Mouse (Mus musculus) cerebellum, postnatal 14 days (tissue): ENCODE data around the gene Rc3h1.
"Not testable (repeated sequence)": the region's sequence is repeated elsewhere in the genome, so short reads cannot be mapped to it uniquely, and the experiment has no call there.

Experiments used
- DNase-seq, 2 experiments: peaks; one replicate each; pipeline ENCODE4 v3.0.0; 2021; ENCODE audit warnings: mixed read lengths in 2 of 2

Rc3h1 gene

GRCm38 (mm10) chr1:160967268-160967667 is 61.0 kb downstream of the Rc3h1 start:
- DNase-seq: no peak

- no peak for DNase-seq
Measured at GRCm38 (mm10) chr1:160968643-160969042, 62.4 kb downstream of the Rc3h1 start.

- no peak for DNase-seq
Measured at GRCm38 (mm10) chr1:160978071-160978735, 72.0 kb downstream of the Rc3h1 start, which contains the start of gene Serpinc1. Gene Serpinc1, plus strand, starts transcription at chr1:160978585.

- DNase-seq: no peak
Measured at GRCm38 (mm10) chr1:160980021-160980420, 73.8 kb downstream of the Rc3h1 start.

- DNase-seq: no peak
Measured at GRCm38 (mm10) chr1:160980537-160981234, 74.5 kb downstream of the Rc3h1 start.

- DNase-seq: no peak
Measured at GRCm38 (mm10) chr1:160981337-160981736, 75.1 kb downstream of the Rc3h1 start.

- DNase-seq: no peak
Measured at GRCm38 (mm10) chr1:160982887-160983286, 76.7 kb downstream of the Rc3h1 start.

- not testable (repeated sequence) for DNase-seq
Measured at GRCm38 (mm10) chr1:160984731-160985130, 78.5 kb downstream of the Rc3h1 start.

GRCm38 (mm10) chr1:160985477-160985876 is 79.3 kb downstream of the Rc3h1 start:
- no peak for DNase-seq

GRCm38 (mm10) chr1:160986881-160987635 is 80.8 kb downstream of the Rc3h1 start:
- DNase-seq: no peak

- no peak for DNase-seq
Measured at GRCm38 (mm10) chr1:160989395-160989794, 83.2 kb downstream of the Rc3h1 start.

GRCm38 (mm10) chr1:160993851-160994250 is 87.6 kb downstream of the Rc3h1 start:
- DNase-seq: no peak

- no peak for DNase-seq
Measured at GRCm38 (mm10) chr1:161004942-161005341, 98.7 kb downstream of the Rc3h1 start.

GRCm38 (mm10) chr1:161005526-161005925 is 99.3 kb downstream of the Rc3h1 start:
- DNase-seq: no peak

- DNase-seq: no peak
Measured at GRCm38 (mm10) chr1:161006471-161006870, 100.3 kb downstream of the Rc3h1 start.

- no peak for DNase-seq
Measured at GRCm38 (mm10) chr1:161008038-161008437, 101.8 kb downstream of the Rc3h1 start.

GRCm38 (mm10) chr1:161010436-161010835 is 104.2 kb downstream of the Rc3h1 start:
- no peak for DNase-seq

- no peak for DNase-seq
Measured at GRCm38 (mm10) chr1:161016378-161016777, 110.2 kb downstream of the Rc3h1 start.

- DNase-seq: no peak
Measured at GRCm38 (mm10) chr1:161020051-161020450, 113.8 kb downstream of the Rc3h1 start.
